Mouse (Mus musculus) frontal cortex, adult 2 months (tissue): ENCODE measurements around the gene Samd9l. TPM values are rescaled to one million over a fixed set of nuclear protein-coding genes. Genes with fewer than 3 reads are reported as not detected.
"Not testable (repeated sequence)": the region's sequence is repeated elsewhere in the genome, so short reads cannot be mapped to it uniquely, and the experiment has no call there.

ENCODE experiments used
- DNase-seq, 2 experiments: peaks; one replicate each; pipeline ENCODE4 v3.0.0; 2022; ENCODE audit warnings: low spot score in 1 of 2; ENCODE audit errors: extremely low spot score in 1 of 2
- polyA plus RNA-seq: library from polyadenylated mRNA; depleted of rRNA; stranded (reverse); fragments of >200 nt; gene quantifications from 2 replicates; pipeline ENCODE4 v1.2.3, GENCODE M21; 2012; rRNA removed

Samd9l gene
- polyA plus RNA-seq, 1 experiment: 3.4 TPM

DNA sequence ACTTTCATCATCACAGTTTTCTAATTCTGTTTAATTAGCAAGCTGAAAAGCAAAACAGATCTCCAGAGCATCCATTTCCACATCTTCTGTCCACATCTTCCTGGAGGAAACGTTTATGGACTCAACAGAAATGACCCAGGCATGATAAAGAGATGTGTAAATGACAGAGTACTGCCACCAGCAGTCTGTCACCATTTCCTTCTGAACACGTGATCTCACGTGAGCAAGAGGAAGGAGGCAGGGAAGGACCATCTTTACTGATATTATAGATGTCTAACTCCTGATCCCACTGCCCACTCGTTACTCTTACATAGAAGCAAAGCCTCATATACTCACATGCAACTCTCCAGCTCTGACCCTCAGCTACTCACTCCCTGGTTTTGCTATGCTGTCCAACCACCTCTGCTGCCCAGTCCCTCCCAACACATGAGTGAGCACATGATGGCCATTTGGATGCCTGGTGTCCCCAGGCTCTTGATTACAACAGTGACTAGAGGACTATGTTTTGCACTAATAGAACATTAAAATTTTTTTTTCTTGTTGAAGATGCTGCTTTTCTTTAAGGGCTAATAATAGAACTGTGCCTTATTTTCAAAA, 54.2 kb downstream of the Samd9l start:
- not testable (repeated sequence) for DNase-seq

DNA sequence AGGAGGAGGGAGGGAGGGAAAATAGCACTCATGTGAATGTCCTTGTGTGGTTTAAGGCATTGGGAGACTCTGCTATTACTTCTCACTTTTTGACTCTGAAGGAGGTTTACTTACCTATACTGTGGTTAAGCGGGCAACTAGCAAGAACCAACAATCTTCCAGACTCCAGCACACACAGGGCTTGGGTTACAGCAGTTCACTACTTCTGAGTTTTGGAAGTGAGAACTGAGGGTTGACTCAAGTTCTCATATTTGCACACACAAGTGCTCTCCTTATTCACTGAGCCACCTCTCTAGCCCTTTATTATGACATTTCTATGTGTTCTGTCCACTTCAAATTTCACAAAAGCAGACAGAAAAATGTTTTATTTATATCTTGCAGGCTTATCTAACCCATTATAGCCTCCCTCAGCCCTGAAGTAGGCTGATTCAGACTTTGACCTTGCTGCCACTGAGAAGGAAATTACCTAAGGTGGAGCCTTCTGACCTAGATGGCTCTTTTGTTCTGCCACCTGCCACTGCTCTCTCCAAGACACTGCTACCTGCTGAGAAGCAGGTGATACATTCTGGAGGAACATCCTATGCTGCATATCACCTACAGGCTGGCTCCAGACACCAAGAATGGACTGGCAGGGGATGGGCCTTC, 55.6 kb downstream of the Samd9l start:
- DNase-seq: not testable (repeated sequence)

DNA sequence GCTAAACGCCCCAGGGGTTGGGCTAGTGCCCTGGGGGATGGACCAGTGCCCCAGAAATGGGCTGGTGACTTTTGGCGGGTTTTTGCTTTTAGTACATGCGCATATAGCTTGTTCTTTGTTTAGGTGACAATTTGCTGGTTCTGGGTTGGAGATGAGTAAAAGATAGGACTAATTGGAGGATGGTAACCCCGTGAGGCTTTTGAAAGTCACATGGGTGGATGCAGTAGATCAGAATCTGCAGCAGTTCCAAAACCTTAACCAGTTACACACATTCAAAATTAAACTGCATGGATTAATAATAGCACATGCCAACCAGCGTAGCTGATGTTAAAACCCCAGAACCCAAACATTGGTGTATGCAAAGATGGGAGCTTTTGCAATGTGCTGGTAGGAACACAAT, 57.9 kb downstream of the Samd9l start:
- no peak for DNase-seq

DNA sequence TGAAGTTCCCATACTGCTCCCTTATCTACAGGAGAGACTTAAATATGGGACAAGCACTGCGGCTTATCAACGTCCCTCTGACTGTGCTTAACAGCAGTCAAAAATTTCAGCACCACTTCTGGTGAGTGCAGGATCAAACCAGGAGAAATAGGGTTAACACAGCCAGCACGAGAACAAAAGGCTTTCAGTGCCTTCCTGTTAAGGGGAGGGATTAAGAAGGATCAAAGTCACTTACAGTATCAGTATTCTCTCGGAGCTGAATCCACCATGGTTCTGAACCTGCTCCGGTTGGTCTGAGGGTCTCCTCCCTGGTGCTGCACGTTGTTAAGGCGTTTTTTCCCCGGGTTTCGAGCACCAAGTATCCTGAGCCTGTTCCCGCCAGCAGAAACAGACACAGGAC, 58.4 kb downstream of the Samd9l start:
- DNase-seq: not testable (repeated sequence)

DNA sequence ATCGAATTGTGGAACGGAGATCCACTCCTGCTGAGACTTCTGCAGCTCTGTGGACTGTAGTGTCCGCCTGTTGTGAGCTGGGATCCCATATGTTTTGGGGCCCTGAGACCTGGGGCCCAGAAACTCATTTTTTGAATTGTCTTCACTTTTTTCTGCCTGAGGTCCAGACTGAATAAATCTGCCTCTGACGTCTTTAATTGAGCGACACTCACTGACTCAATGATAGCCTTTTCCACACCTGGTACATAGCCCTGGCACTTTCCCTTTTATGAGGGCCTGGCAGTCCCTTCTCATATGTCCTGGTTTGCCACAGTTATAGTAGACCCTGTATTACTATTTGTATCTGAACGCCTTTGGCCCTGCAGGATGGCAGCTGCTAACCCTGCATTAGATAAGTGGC, 60.2 kb downstream of the Samd9l start:
- not testable (repeated sequence) for DNase-seq

Other genes with a start within 250 kb of the Samd9l start
- 0.38 and 0.46 TPM in 2 replicates for gene Hepacam2, start 98.7 kb upstream of the Samd9l start, polyA plus RNA-seq
- gene Vps50, start 98.8 kb upstream of the Samd9l start, polyA plus RNA-seq: 29.4 and 36.4 TPM in 2 replicates